24 mouse cellular contexts compared by ENCODE assay signal in genomic region chr8:94121625-94122024, GRCm38 (mm10). TPM values are rescaled to one million over a fixed set of nuclear protein-coding genes. Genes with fewer than 3 reads are reported as not detected.
A peak's percentile ranks its signal among the peaks of the same experiment; 100 is the strongest.
DNase-seq lines count a peak whose midpoint lies in the region; ATAC-seq and TF ChIP-seq lines count a peak whose summit lies in the region.
"Had no signal": no experiment of that assay in that cellular context is flagged by ENCODE, and none has a peak within 500 bp of the region (broad histone marks: within the 10 kb centered on the region; RNA-seq: fewer than 3 reads in every experiment).

No protein-coding gene starts in this region.

- H3K27ac ChIP-seq in embryonic facial prominence, embryonic 10.5 days (replicated peaks) = peak overlapping the region; percentile 30
- peak overlapping the region; percentile 29; the same call in 1 of the 2 replicates for H3K27ac ChIP-seq in forebrain, postnatal 0 days (ENCODE audit: low read depth, low read length)
- H3K27ac ChIP-seq: heart, adult 2 months; hindbrain, embryonic 15.5 days; limb, embryonic 12.5 days; liver, embryonic 13.5 days had no signal

- no peaks in the 10 kb centered on the region for H3K36me3 ChIP-seq in embryonic facial prominence, embryonic 10.5 days (replicated peaks)
- no peaks in the 10 kb centered on the region for H3K36me3 ChIP-seq in forebrain, postnatal 0 days (ENCODE audit: insufficient read depth)
- H3K36me3 ChIP-seq: hindbrain, embryonic 15.5 days; limb, embryonic 12.5 days; liver, embryonic 13.5 days had no signal

- H3K4me3 ChIP-seq in embryonic facial prominence, embryonic 10.5 days = no peak overlapping the region
- no peak overlapping the region for H3K4me3 ChIP-seq in forebrain, postnatal 0 days (ENCODE audit: low read depth, low read length)
- H3K4me3 ChIP-seq: heart, adult 2 months; hindbrain, embryonic 15.5 days; limb, embryonic 12.5 days; liver, embryonic 13.5 days had no signal

- no peak overlapping the region for H3K9ac ChIP-seq in forebrain, postnatal 0 days
- H3K9ac ChIP-seq: hindbrain, embryonic 15.5 days; limb, embryonic 12.5 days; liver, embryonic 13.5 days had no signal

- H3K9me3 ChIP-seq in embryonic facial prominence, embryonic 10.5 days = no peaks in the 10 kb centered on the region
- H3K9me3 ChIP-seq in forebrain, postnatal 0 days (ENCODE audit: low read length) = no peaks in the 10 kb centered on the region
- H3K9me3 ChIP-seq: hindbrain, embryonic 15.5 days; limb, embryonic 12.5 days; liver, embryonic 13.5 days had no signal

- no peak overlapping the region for H3K4me2 ChIP-seq in forebrain, postnatal 0 days (ENCODE audit: low read depth)
- H3K4me2 ChIP-seq: hindbrain, embryonic 15.5 days; limb, embryonic 12.5 days; liver, embryonic 13.5 days had no signal

- TF ChIP-seq CTCF in forebrain, postnatal 0 days (IDR thresholded peaks at IDR 0.05; ENCODE audit: low read depth) = no peak

- no peaks in the 10 kb centered on the region for H3K27me3 ChIP-seq in embryonic facial prominence, embryonic 10.5 days (replicated peaks; ENCODE audit: low read depth, poor library complexity, severe bottlenecking)
- no peaks in the 10 kb centered on the region for H3K27me3 ChIP-seq in forebrain, postnatal 0 days (ENCODE audit: insufficient read depth, low read length)
- H3K27me3 ChIP-seq: hindbrain, embryonic 15.5 days had no signal

- 83% methylated on average over 9 of the region's 9 CpGs for WGBS in embryonic facial prominence, embryonic 10.5 days
- 68% methylated on average over 9 of the region's 9 CpGs for WGBS in forebrain, postnatal 0 days

- ATAC-seq in forebrain, postnatal 0 days = no peak

- H3K4me1 ChIP-seq in embryonic facial prominence, embryonic 10.5 days = peaks cover 49% of the 10 kb centered on the region
- H3K4me1 ChIP-seq in forebrain, postnatal 0 days (ENCODE audit: insufficient read depth) = peaks cover 7% of the 10 kb centered on the region; the same call in 1 of the 2 replicates

- peak; percentile 39 to 49 for DNase-seq in layer of hippocampus, postnatal 10 days (ENCODE audit: low spot score in 2 of 2)
- DNase-seq in layer of hippocampus, postnatal 25 days (ENCODE audit: extremely low spot score in 1 of 2, low spot score in 1 of 2) = no peak
- peak; percentile 27 for DNase-seq in ES-CJ7 (ENCODE audit: low read depth, low spot score)
- DNase-seq in embryonic facial prominence, embryonic 10.5 days (ENCODE audit: low spot score) = peak; percentile 15
- no peak for DNase-seq in forebrain, postnatal 0 days
- no peak for DNase-seq in kidney, postnatal 25 days
- no peak for DNase-seq in lung, adult 18-20 months
- DNase-seq in cerebellum, postnatal 14 days = no peak
- DNase-seq: adrenal gland, postnatal 25 days; cerebellum, adult 9-11 months; embryo, embryonic 11 days; gastrocnemius, postnatal 10 days; heart, adult 2 months; kidney, adult 8-10 months; kidney, postnatal 4 days; liver, embryonic 13.5 days; thymus, adult 18-20 months had no signal

RNA-seq across cellular contexts. Expression of gene Mt4, which starts 15.4 kb away (rescaled TPM):
- total RNA-seq in layer of hippocampus, postnatal 10 days (2021) = not detected
- not detected for total RNA-seq in layer of hippocampus, postnatal 25 days (2021)
- not detected in 2 replicates for polyA plus RNA-seq in embryonic facial prominence, embryonic 10.5 days (2016; fragmentation: Nextera tagmentation; extraction: Ambion mirVana)
- not detected in 2 replicates for total RNA-seq in forebrain, postnatal 0 days (2014; rRNA removed)
- not detected in 2 replicates for polyA plus RNA-seq in forebrain, postnatal 0 days (2015; fragmentation: Nextera tagmentation; extraction: Ambion mirVana)
- total RNA-seq: adrenal gland, postnatal 25 days; gastrocnemius, postnatal 10 days; heart, adult 2 months had no signal
- polyA plus RNA-seq: heart, adult 2 months; heart, embryonic 16.5 days; hindbrain, embryonic 15.5 days; limb, embryonic 12.5 days; lung, embryonic 16.5 days; neural tube, embryonic 14.5 days; stomach, embryonic 14.5 days; urinary bladder, adult 2 months had no signal

RNA-seq across cellular contexts. Expression of gene Bbs2, which starts 22.9 kb away (rescaled TPM):
- total RNA-seq in layer of hippocampus, postnatal 10 days (2021) = 10 to 100 TPM; 16.0 to 18.0 TPM
- total RNA-seq in layer of hippocampus, postnatal 25 days (2021) = 10 to 100 TPM; 19.6 to 24.4 TPM
- polyA plus RNA-seq in embryonic facial prominence, embryonic 10.5 days (2016; fragmentation: Nextera tagmentation; extraction: Ambion mirVana) = 12.6 and 16.6 TPM in 2 replicates
- 21.1 and 22.6 TPM in 2 replicates for total RNA-seq in forebrain, postnatal 0 days (2014; rRNA removed)
- polyA plus RNA-seq in forebrain, postnatal 0 days (2015; fragmentation: Nextera tagmentation; extraction: Ambion mirVana) = 8.9 and 14.9 TPM in 2 replicates

RNA-seq across cellular contexts. Expression of gene Mt3, which starts 30.8 kb away (rescaled TPM):
- 100 to 1,000 TPM; 758 to 903 TPM for total RNA-seq in layer of hippocampus, postnatal 10 days (2021)
- 1,000 to 10,000 TPM; 1,168 to 1,277 TPM for total RNA-seq in layer of hippocampus, postnatal 25 days (2021)
- 4.9 and 10.0 TPM in 2 replicates for polyA plus RNA-seq in embryonic facial prominence, embryonic 10.5 days (2016; fragmentation: Nextera tagmentation; extraction: Ambion mirVana)
- 151 and 445 TPM in 2 replicates for total RNA-seq in forebrain, postnatal 0 days (2014; rRNA removed)
- polyA plus RNA-seq in forebrain, postnatal 0 days (2015; fragmentation: Nextera tagmentation; extraction: Ambion mirVana) = 316 and 341 TPM in 2 replicates

RNA-seq across cellular contexts. Expression of gene Mt2, which starts 50.8 kb away (rescaled TPM):
- total RNA-seq in layer of hippocampus, postnatal 10 days (2021) = 100 to 1,000 TPM; 187 to 290 TPM
- total RNA-seq in layer of hippocampus, postnatal 25 days (2021) = 100 to 1,000 TPM; 381 to 701 TPM
- polyA plus RNA-seq in embryonic facial prominence, embryonic 10.5 days (2016; fragmentation: Nextera tagmentation; extraction: Ambion mirVana) = 55.1 and 61.0 TPM in 2 replicates
- 36.4 and 88.1 TPM in 2 replicates for total RNA-seq in forebrain, postnatal 0 days (2014; rRNA removed)
- polyA plus RNA-seq in forebrain, postnatal 0 days (2015; fragmentation: Nextera tagmentation; extraction: Ambion mirVana) = 139 and 143 TPM in 2 replicates

RNA-seq across cellular contexts. Expression of gene Mt1, which starts 57.3 kb away (rescaled TPM):
- 100 to 1,000 TPM; 223 to 273 TPM for total RNA-seq in layer of hippocampus, postnatal 10 days (2021)
- total RNA-seq in layer of hippocampus, postnatal 25 days (2021) = 100 to 1,000 TPM; 584 to 804 TPM
- 184 and 196 TPM in 2 replicates for polyA plus RNA-seq in embryonic facial prominence, embryonic 10.5 days (2016; fragmentation: Nextera tagmentation; extraction: Ambion mirVana)
- 205 and 418 TPM in 2 replicates for total RNA-seq in forebrain, postnatal 0 days (2014; rRNA removed)
- 386 and 411 TPM in 2 replicates for polyA plus RNA-seq in forebrain, postnatal 0 days (2015; fragmentation: Nextera tagmentation; extraction: Ambion mirVana)

Comparison
In these comparisons a context has a peak if more than half of its experiments do, and no peak if none do; other contexts are left out.
1. DNase-seq: peak in layer of hippocampus, postnatal 10 days (2 of 2), ES-CJ7 (single experiment) and embryonic facial prominence, embryonic 10.5 days (single experiment); none in layer of hippocampus, postnatal 25 days (0 of 2), forebrain, postnatal 0 days (single experiment), kidney, postnatal 25 days (0 of 2), lung, adult 18-20 months (0 of 2) and cerebellum, postnatal 14 days (0 of 2).